Mouse (Mus musculus) CH12.LX (cell line): ENCODE results near the gene Gfra4. TPM values are rescaled to one million over a fixed set of nuclear protein-coding genes. Genes with fewer than 3 reads are reported as not detected.

ENCODE experiments used
- DNase-seq: peaks from one replicate; pipeline ENCODE4 v3.0.0-alpha.2; 2013; ENCODE audit errors: extremely low read depth
- H3K27ac ChIP-seq: 2 replicates; pipeline ENCODE4 v1.5.1; 2012; ENCODE audit warnings: low read depth, mild to moderate bottlenecking, control low read depth, moderate library complexity; ENCODE audit not compliant: insufficient read depth
- H3K27me3 ChIP-seq: replicated peaks from 2 replicates; pipeline ENCODE3; 2012; ENCODE audit warnings: inconsistent platforms
- H3K36me3 ChIP-seq, 2 experiments: replicated peaks in 1 of 2; 2 replicates each; pipeline versions ENCODE3 to v1.6.1; 2012; ENCODE audit warnings: inconsistent platforms in 1 of 2, low read length in 1 of 2, mild to moderate bottlenecking in 1 of 2, mixed read lengths in 1 of 2, moderate library complexity in 1 of 2; ENCODE audit not compliant: control insufficient read depth in 1 of 2, insufficient read depth in 1 of 2
- H3K4me1 ChIP-seq, 2 experiments: 2 replicates each; pipeline ENCODE4 v1.6.1; 2012; ENCODE audit warnings: inconsistent platforms in 1 of 2, moderate library complexity in 1 of 2; ENCODE audit not compliant: insufficient read depth in 2 of 2, control insufficient read depth in 1 of 2
- H3K4me2 ChIP-seq: 2 replicates; pipeline ENCODE4 v1.6.1; 2012; ENCODE audit warnings: low read depth, mild to moderate bottlenecking, control low read depth; ENCODE audit not compliant: poor library complexity, insufficient read depth, severe bottlenecking
- H3K4me3 ChIP-seq, 3 experiments: fragments of 150-350 bp in 1 of 3; sonication (generic) in 1 of 3; replicated peaks in 1 of 3; 2 replicates each; pipeline versions ENCODE3 to v1.5.1; 2011 to 2012; ENCODE audit warnings: low read depth in 2 of 3, low read length in 2 of 3, mild to moderate bottlenecking in 2 of 3, moderate library complexity in 2 of 3, control low read depth in 1 of 3, improper control_type of control experiment in 1 of 3, inconsistent platforms in 1 of 3, mixed read lengths in 1 of 3; ENCODE audit not compliant: poor library complexity in 1 of 3
- H3K79me2 ChIP-seq: replicated peaks from 2 replicates; pipeline ENCODE4 v1.6.1; 2012; ENCODE audit warnings: mild to moderate bottlenecking, moderate library complexity; ENCODE audit not compliant: control insufficient read depth, poor library complexity, insufficient read depth, severe bottlenecking; ENCODE audit errors: extremely low read depth
- H3K9ac ChIP-seq: 2 replicates; pipeline ENCODE4 v1.6.1; 2012; ENCODE audit warnings: low read depth, mild to moderate bottlenecking, control low read depth, moderate library complexity; ENCODE audit not compliant: insufficient read depth
- H3K9me3 ChIP-seq: replicated peaks from 2 replicates; pipeline ENCODE3; 2012; ENCODE audit warnings: low read length, inconsistent platforms, mixed read lengths
- CHD1 ChIP-seq: IDR thresholded peaks from 2 replicates; pipeline ENCODE4 v1.6.1; 2012; ENCODE audit warnings: low read depth, low read length, improper control_type of control experiment, inconsistent platforms
- CHD2 ChIP-seq: IDR thresholded peaks from 2 replicates; pipeline ENCODE4 v1.6.1; 2011; ENCODE audit warnings: low read length, improper control_type of control experiment
- CTCF ChIP-seq, 2 experiments: IDR thresholded peaks in 1 of 2; conservative IDR thresholded peaks in 1 of 2; 2 replicates each; pipeline ENCODE4 v1.5.1; 2011 to 2012; ENCODE audit warnings: low read depth in 2 of 2, low read length in 2 of 2, improper control_type of control experiment in 1 of 2, inconsistent platforms in 1 of 2, mild to moderate bottlenecking in 1 of 2, moderate library complexity in 1 of 2
- E2F4 ChIP-seq: IDR thresholded peaks from 2 replicates; pipeline ENCODE4 v1.6.1; 2011; ENCODE audit warnings: low read depth, low read length, improper control_type of control experiment; ENCODE audit not compliant: insufficient replicate concordance
- ELF1 ChIP-seq: IDR thresholded peaks from 2 replicates; pipeline ENCODE4 v1.6.1; 2014; ENCODE audit warnings: low read depth, mild to moderate bottlenecking, inconsistent platforms, low read length, improper control_type of control experiment
- EP300 ChIP-seq: IDR thresholded peaks from 2 replicates; pipeline ENCODE4 v1.6.1; 2011; ENCODE audit warnings: low read length, improper control_type of control experiment
- ETS1 ChIP-seq: conservative IDR thresholded peaks from 2 replicates; pipeline ENCODE4 v1.6.1; 2012; ENCODE audit warnings: low read depth, mild to moderate bottlenecking, inconsistent platforms, low read length, improper control_type of control experiment, moderate library complexity
- HCFC1 ChIP-seq: IDR thresholded peaks from 2 replicates; pipeline ENCODE4 v1.6.1; 2012; ENCODE audit warnings: low read depth, mild to moderate bottlenecking, inconsistent platforms, low read length, improper control_type of control experiment
- MAFK ChIP-seq: IDR thresholded peaks from 2 replicates; pipeline ENCODE4 v1.6.1; 2011; ENCODE audit warnings: low read length, improper control_type of control experiment; ENCODE audit not compliant: insufficient replicate concordance
- MEF2A ChIP-seq: IDR thresholded peaks from 2 replicates; pipeline ENCODE4 v1.6.1; 2014; ENCODE audit warnings: low read depth, mild to moderate bottlenecking, inconsistent platforms, low read length, improper control_type of control experiment, borderline replicate concordance
- NELFE ChIP-seq: IDR thresholded peaks from 2 replicates; pipeline ENCODE4 v1.6.1; 2011; ENCODE audit warnings: low read depth, low read length, improper control_type of control experiment
- NRF1 ChIP-seq: IDR thresholded peaks from 2 replicates; pipeline ENCODE4 v1.6.1; 2014; ENCODE audit warnings: low read depth, mild to moderate bottlenecking, inconsistent platforms, low read length, improper control_type of control experiment, moderate library complexity
- PAX5 ChIP-seq: IDR thresholded peaks from 2 replicates; pipeline ENCODE4 v1.6.1; 2012; ENCODE audit warnings: low read length, inconsistent platforms, mixed read lengths
- POLR2A ChIP-seq: IDR thresholded peaks from 2 replicates; pipeline ENCODE4 v1.6.1; 2011; ENCODE audit warnings: low read depth, mild to moderate bottlenecking, improper control_type of control experiment, low read length
- RCOR1 ChIP-seq: conservative IDR thresholded peaks from 2 replicates; pipeline ENCODE4 v1.6.1; 2012; ENCODE audit warnings: low read depth, mild to moderate bottlenecking, inconsistent platforms, low read length, improper control_type of control experiment
- SIN3A ChIP-seq: IDR thresholded peaks from 2 replicates; pipeline ENCODE4 v1.6.1; 2012; ENCODE audit warnings: low read length, improper control_type of control experiment, inconsistent platforms
- SMC3 ChIP-seq: IDR thresholded peaks from 2 replicates; pipeline ENCODE4 v1.6.1; 2011; ENCODE audit warnings: low read depth, low read length, improper control_type of control experiment
- TCF12 ChIP-seq: IDR thresholded peaks from 2 replicates; pipeline ENCODE4 v1.6.1; 2014; ENCODE audit warnings: low read depth, mild to moderate bottlenecking, inconsistent platforms, low read length, improper control_type of control experiment
- UBTF ChIP-seq: IDR thresholded peaks from 2 replicates; pipeline ENCODE4 v1.6.1; 2012; ENCODE audit warnings: low read depth, mild to moderate bottlenecking, inconsistent platforms, low read length, improper control_type of control experiment, moderate library complexity
- USF1 ChIP-seq: IDR thresholded peaks from 2 replicates; pipeline ENCODE4 v1.6.1; 2014; ENCODE audit warnings: low read depth, mild to moderate bottlenecking, inconsistent platforms, low read length, improper control_type of control experiment
- USF2 ChIP-seq: conservative IDR thresholded peaks from 2 replicates; pipeline ENCODE4 v1.6.1; 2011; ENCODE audit warnings: low read depth, low read length, improper control_type of control experiment
- ZC3H11A ChIP-seq: IDR thresholded peaks from 2 replicates; pipeline ENCODE4 v1.6.1; 2012; ENCODE audit warnings: low read depth, mild to moderate bottlenecking, inconsistent platforms, low read length, improper control_type of control experiment
- ZKSCAN1 ChIP-seq: IDR thresholded peaks from 2 replicates; pipeline ENCODE4 v1.6.1; 2012; ENCODE audit warnings: low read depth, inconsistent platforms, low read length, improper control_type of control experiment, borderline replicate concordance
- ZMIZ1 ChIP-seq: IDR thresholded peaks from 2 replicates; pipeline ENCODE4 v1.6.1; 2012; ENCODE audit warnings: low read depth, mild to moderate bottlenecking, inconsistent platforms, low read length, improper control_type of control experiment
- ZNF384 ChIP-seq: IDR thresholded peaks from 2 replicates; pipeline ENCODE4 v1.6.1; 2012; ENCODE audit warnings: low read depth, low read length, improper control_type of control experiment, inconsistent platforms
- dilution Hi-C: fragments of 300-500 bp; cut with MboI; formaldehyde crosslinking; loops from 2 replicates; pipeline ENCODE4 v1.14.3; 2020; ENCODE audit warnings: low sequenced_read_pairs; ENCODE audit not compliant: extremely low pct_unique_long_range_greater_than_20kb, extremely low pct_ligation_motif_present
- in situ Hi-C: fragments of 300-500 bp; cut with MboI; formaldehyde crosslinking; loops from 3 replicates; pipeline ENCODE4 v1.14.3; 2019; ENCODE audit warnings: low sequenced_read_pairs, low pct_ligation_motif_present, low pct_unique_long_range_greater_than_20kb, mixed read lengths
- polyA plus RNA-seq: library from polyadenylated mRNA; unstranded; fragments of >175 nt; gene quantifications from 2 replicates; pipeline ENCODE4 v1.2.1, GENCODE M21; 2012; ENCODE audit warnings: low read depth; ENCODE audit not compliant: insufficient read length
- total RNA-seq, 2 experiments: library from RNA; depleted of rRNA; stranded (reverse); fragments of 300-350 nt in 1 of 2; fragments of >200 nt in 1 of 2; gene quantifications; 2 replicates each; pipeline ENCODE4 v1.2.3; 2012 to 2014

Gene Gfra4
- total and polyA plus RNA-seq, 3 experiments: not detected

DNA sequence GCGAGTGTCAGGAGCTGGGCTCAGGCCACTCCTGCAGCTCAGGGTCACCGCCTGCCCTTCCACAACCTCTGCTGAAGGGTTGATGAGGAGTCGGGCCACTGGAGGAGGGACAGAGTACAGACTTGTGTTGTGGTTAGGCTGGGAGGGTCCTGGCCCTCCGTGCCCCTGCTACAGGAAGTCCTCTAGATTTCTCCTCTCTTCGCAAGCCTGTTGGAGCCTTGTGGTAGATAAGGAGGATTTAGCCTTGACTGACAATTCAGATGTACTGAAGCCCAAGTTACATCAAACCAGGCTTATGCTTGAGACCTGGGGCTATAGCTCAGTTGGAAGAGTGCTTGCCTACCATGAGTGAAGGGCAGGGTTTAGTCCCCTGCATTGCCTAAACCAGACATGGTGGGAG lies 37.6 kb upstream of the Gfra4 start:
- H3K4me2 ChIP-seq: no peak overlapping the region
- H3K27ac ChIP-seq: no peak overlapping the region
- dilution Hi-C loops (no loop called here), in situ Hi-C loops (loop anchor here (25.0 kb wide), 1 partner anchor 432 kb away; no protein-coding TSS in a partner anchor)
- no peaks in the 10 kb centered on the region for H3K36me3 ChIP-seq
- no peak overlapping the region for H3K4me3 ChIP-seq
- no peak overlapping the region for H3K9ac ChIP-seq
- peaks cover 71% of the 10 kb centered on the region for H3K27me3 ChIP-seq
- TF ChIP-seq SMC3 (no peak), MAFK (no peak), ELF1 (no peak), ZC3H11A (no peak), ETS1 (no peak), MEF2A (no peak), ZKSCAN1 (no peak), ZMIZ1 (no peak), ZNF384 (no peak), USF1 (no peak), E2F4 (no peak), TCF12 (no peak)
- H3K4me1 ChIP-seq: no peaks in the 10 kb centered on the region
- no peaks in the 10 kb centered on the region for H3K79me2 ChIP-seq
- DNase-seq: no peak
- H3K9me3 ChIP-seq: no peaks in the 10 kb centered on the region

DNA sequence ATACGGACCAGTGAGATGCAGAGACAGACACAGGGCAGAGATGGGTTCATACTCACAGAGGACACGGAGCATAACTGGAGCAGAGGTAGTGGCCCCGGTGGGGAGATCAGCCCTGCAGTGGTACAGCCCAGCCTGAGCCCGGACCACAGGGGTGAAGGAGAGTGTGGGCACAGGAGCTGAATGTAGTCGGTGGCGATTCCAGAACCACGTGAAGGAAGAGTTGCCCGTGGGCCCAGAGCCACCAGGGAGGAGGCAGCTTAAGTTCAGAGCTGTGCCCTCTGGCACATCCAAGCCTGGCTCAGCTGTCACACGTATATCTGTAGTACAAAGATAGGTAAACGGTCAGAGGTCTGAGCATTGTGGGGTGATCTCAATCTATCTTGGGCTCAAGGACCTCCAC lies 29.6 kb upstream of the Gfra4 start:
- H3K4me1 ChIP-seq: peaks cover 0 to 3% of the 10 kb centered on the region in 2 experiments; a peak in 1 of 4 replicates

More for the DNA sequence above, 29.6 kb upstream of the Gfra4 start:
- H3K27me3 ChIP-seq: peaks cover 77% of the 10 kb centered on the region
- in situ Hi-C loops: no loop called here
- H3K79me2 ChIP-seq: no peaks in the 10 kb centered on the region
- no peak overlapping the region for H3K9ac ChIP-seq
- TF ChIP-seq EP300 (no peak), NELFE (no peak), HCFC1 (no peak), USF2 (no peak), ZNF384 (no peak), CHD1 (no peak), ELF1 (no peak), CHD2 (no peak), ZC3H11A (no peak), UBTF (no peak), CTCF (conservative IDR thresholded peaks at IDR 0.05 in 1 of 2, IDR thresholded peaks at IDR 0.05 in 1 of 2; ENCODE audit: low read depth in 2 of 2, low read length in 2 of 2) (no peak), POLR2A (no peak), RCOR1 (no peak), SIN3A (no peak), ZMIZ1 (no peak), PAX5 (no peak), NRF1 (no peak), USF1 (no peak)
- dilution Hi-C loops: no loop called here
- no peak overlapping the region for H3K4me3 ChIP-seq
- no peak overlapping the region for H3K27ac ChIP-seq
- no peaks in the 10 kb centered on the region for H3K36me3 ChIP-seq
- no peak for DNase-seq
- H3K4me2 ChIP-seq: no peak overlapping the region
- H3K9me3 ChIP-seq: no peaks in the 10 kb centered on the region
